Mouse (Mus musculus) WW6 (cell line): ENCODE data around the gene Hps6.

Source experiments
- DNase-seq: peaks from one replicate; pipeline ENCODE4 v3.0.0-alpha.2; 2013; ENCODE audit warnings: low read depth, low spot score

The Hps6 gene

DNA sequence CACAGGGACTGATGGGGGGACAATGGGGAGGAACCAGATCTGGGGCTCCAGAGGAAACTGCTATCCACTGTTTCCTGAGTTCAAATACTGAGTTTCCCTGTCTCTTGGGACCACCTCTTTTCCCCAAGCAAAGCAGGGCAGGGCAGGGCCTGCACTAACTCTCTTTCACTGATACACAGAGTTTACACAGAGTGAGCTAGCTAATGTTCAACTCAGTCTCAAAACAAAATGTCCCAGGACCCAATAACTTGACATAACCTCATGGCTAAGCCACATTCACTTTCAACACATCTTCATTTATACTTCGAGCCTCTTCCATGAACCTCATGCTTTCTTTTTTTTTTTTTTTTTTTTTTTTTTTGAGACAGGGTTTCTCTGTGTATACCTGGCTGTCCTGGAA, 26.3 kb downstream of the Hps6 start:
- DNase-seq, result no peak

DNA sequence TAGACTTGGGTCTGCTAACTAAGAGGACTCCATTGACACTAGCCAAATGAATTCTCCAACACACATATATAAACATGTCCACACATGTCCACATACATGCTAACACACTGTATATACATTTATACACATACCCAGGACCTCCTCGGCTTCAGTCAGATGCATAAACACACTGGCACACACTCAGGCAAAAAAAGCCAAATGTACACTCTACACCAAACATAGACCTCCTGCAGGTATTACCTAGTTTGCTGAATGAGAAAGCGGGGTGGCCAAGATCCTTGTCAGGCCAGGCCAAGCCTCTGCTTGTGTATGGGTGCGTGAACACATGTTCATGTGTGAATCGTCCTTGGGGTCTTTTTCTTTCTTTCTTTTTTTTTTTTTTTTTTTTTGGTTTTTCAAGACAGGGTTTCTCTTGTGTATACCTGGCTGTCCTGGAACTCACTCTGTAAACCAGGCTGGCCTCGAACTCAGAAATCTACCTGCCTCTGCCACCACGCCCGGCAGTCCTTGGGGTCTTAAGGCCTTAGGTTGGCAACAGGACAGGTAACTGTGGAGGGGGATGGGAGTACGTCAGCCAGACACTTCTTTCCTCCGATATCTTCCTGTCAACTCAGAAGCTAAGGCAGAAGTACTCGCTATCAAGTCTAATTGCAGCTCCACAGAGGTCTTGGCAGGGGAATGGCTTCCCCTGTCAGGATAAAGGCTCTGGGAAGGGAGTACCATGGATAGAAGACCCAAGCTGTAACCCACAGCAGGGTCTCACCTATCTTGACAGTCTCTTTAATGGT, 27.1 kb downstream of the Hps6 start:
- DNase-seq, result no peak

DNA sequence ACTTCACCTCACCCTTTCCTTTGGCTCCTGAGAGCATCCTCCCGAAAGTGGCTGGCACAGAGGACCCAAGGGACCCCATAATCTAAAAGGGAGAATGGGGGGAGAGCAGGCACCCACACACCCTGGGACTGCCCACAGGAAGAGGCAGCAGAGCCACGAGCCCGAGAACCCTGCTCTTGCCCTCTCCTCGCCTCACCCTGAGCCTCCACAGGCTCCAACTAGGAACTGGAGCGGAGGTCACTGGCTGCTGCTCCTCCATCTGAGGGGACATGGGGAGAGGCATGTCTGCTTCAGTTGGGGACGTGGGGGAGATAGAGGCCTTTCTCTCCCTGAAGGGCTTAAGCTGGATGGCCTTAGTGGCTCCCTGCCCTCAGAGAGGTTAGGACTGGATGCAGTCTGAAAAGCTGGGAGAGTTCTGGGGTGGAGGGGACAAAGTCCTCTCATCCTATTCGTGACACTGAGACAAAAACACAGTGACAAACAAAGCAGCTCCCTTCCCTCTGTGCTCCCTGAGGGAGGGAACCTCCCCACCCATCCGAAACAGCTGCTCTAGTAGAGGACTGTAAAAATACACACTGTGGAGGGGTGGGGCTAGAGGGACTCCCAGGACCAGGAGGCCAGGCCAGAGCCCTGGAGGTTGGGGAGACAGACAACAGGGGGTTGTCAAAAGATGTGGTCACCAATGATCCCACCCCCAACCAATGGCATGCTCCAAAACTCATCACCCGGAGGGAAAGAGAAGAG, 28.6 kb downstream of the Hps6 start:
- no peak for DNase-seq

DNA sequence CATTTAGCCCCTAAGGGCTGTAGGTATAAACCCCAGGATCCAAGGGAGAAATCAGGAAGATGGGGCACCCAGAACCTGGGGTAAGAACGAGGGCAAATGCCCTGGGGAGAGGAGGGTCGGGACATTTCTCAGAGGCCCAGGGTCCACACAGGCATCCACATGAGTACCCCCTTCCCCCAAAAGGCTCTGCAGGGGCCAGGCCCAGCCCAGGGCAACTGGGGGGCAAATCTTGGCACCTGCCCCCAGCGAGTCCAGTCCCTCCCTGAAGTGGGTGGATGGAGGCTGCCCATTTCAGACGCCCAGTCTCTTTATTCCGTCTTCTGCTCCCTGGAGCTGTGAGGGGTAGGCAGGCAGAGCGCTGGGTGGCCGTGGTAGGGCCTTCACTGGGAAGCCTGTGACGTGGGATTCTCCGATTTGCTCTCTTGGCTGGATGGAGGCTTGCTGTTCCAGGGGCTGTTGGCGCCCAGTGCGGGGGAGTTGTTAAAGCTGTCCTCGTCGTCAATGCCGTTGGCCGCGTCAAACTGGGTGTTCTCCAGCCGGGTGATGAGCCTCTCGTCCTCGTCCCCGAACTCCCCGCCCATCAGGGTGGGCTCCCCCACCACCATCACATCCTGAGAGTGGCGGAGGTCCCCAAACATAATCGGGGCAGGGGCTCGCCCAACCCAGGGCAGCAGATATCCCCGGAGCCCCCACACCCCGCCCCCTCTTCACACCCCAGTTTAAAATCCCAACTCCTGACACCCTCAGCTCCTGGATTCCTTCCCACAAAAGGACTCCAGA, 29.6 kb downstream of the Hps6 start:
- no peak for DNase-seq

DNA sequence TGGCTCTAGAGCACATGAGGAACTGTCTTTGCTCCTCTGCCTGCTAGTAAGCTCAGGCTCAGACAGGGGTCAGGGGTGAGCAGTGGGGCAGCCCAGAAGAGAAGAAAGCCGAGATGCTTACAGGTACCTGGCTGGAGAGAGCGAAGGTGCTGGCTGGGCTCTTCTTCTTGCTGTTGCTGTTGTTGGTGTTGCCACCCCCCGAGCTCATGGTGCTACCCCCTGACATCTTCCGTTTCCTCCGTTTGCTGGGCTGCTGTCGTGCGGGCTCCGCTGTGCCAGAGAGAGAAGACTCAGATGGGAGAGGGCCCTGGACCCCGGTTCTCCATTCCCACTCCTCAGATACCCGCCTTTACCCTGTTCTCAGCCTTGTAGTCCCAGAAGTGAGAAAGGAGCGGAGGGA, 30.6 kb downstream of the Hps6 start:
- no peak for DNase-seq

DNA sequence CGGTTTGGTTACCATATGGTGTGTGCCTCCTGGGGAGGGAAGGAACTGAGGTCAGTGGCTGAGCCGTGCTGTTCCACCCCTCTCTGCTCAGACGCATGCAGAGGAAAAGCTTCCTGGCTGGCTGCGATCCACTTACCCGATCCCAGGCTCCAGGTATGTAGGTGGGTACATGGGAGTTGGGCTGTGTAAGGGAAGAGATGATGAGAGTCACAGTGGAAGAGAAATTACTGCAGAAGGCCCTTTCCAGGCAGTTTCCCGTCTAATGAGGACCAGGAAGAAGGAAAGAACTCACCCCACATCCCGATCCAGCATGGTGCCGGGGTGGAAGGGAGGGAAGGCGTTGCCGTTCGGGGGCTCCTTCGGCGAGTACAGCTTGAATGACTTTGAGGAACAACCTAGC, 32.7 kb downstream of the Hps6 start:
- DNase-seq, result no peak

DNA sequence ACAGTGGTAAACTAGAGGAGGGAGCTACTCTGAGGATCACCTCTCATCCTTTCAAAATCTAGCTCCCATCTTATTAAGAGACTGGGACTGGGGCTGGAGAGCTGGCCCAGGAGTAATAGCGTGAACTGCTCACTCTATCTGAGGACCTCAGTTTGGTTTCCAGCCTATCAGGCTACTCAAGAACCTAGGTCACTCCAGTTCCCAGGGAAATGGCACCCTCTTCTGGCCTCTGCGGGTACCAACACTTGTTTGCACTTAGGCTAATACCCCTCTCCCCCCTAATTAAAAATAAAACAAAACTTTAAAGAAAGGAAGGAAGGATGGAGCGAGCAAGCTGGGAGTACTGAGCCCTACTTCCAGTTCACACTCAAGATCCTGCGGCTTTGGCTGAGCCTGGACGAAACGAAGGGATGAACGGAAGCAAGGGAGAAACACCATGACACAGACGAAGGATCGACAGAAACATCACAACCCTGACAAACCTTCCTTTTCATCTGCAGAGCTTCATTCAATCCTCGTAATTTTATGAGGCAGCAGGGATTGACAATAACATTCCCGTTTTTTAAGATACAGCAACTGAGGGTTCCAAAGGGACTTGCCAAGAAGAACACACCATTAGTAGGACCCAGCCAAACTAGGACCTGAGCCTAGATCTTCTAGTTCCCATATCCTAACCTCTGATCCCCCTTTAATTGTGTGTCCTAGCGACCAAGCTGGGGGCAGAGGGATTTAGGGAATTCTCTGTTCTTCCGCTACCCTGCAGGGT, 33.4 kb downstream of the Hps6 start:
- no peak for DNase-seq

DNA sequence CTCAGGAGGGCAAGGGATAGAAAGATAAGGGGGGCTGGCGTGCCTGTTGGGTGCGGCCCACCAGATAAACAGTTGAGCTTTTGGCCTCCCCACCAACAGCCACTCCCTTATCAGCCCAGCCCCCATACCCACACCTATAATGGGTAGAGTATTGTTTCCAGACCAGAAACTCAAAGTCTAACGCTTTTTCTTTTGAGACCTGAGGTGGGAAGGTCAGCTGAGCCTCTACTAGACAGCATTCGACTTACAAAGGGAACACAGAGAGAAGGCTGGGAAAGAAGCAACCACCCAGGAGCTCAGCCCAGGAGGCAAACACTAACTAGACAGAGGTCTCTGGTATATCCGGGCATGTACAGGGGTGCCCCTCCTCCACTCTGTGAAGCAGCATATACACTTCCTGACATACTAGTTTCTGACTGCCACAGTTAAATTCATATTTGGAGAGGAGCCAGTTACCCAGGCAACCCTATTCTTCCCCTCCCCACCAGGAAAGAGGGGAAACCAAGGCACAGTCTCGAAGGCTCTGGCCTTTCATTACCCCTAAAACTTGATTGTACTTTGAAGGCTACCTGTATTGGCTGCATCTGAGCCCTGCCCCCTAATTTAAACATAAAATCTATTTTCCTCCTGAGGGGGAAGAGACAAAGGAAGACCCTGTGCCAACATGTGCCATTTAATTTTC, 34.1 kb downstream of the Hps6 start:
- DNase-seq, result no peak

DNA sequence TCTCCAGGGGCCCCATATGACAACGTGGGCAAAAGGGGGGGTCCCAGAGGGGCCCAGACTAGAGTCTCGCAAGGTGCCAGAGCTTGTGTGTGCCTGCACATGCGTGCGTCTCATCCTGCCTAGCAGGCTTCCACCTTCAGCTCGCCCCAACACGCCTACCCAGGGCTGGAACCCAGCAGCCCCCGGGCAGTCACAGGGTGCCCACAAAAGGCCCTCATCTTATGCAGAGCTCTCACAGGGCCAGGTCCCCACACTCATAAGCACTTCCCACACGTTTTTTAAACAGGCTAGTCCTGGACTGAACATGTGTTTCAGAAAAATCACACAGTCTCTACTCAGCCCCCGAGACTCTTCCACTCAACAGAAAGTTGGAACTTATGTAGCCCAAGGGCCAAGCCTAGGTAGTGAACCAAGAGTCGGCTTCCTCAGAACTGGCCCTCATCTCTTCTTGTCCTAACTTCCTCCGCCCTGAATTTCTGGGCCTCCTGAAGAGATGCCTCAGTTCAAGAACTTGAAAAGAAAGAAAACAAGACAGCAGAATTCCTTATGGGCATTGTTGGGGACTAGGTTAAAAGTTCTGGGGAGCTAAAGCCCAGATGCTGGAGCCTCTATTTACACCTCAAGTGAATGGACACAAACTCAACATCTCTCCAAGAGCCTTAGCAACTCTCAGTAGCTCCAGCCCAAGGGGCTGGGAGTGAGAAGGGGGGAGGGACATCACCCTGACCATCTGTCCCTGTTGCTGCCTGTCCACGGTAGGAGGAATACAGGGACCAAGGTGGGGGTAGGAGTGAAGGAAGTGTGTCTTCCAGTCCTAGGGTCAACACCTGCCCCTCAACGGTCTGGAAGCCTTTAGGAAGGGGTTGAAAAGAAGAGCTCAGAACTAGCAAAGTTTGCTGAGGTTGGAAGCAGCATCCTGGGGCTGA, 34.9 kb downstream of the Hps6 start:
- no peak for DNase-seq

DNA sequence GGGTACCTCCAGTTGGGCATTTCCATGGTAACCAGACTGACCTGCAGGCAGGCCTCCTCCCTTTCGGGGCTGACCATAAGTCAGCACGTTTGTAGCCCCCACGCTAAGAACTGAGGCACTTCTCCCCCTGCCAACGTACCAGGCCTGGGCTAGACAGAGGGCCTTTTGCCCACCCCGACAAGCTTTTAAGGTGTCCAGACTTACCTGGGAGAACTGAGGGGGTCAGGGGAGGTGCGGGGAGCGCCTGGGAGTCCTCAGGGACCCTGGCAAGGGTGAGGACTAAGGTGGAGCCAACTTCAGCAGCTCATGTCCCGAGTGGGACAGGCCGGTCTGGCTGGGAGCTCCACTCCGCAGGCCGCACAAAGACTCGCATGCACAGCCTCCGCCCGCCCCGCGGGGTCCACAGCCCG, 35.5 kb downstream of the Hps6 start:
- DNase-seq, result no peak

DNA sequence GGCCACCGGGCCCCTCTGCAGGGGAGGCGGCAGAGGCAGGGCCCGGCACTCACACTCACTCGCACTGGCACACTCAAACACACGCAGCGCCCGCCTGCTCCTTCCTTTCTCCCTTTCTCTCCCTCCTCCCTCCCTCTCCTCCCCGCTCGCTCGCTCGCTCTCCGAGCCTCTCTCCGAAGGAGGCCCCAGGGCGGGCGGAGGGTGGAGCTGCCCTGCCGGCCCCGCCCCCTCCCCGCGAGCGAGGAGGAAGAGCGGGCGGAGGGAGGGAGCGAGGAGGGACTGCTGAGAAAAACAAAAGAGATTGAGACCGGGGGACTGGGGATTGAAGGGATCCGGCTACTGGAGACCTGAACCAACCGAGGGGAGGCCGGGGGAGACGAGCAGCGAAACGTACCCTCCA, 36.2 kb downstream of the Hps6 start:
- DNase-seq, result peak; percentile 68

DNA sequence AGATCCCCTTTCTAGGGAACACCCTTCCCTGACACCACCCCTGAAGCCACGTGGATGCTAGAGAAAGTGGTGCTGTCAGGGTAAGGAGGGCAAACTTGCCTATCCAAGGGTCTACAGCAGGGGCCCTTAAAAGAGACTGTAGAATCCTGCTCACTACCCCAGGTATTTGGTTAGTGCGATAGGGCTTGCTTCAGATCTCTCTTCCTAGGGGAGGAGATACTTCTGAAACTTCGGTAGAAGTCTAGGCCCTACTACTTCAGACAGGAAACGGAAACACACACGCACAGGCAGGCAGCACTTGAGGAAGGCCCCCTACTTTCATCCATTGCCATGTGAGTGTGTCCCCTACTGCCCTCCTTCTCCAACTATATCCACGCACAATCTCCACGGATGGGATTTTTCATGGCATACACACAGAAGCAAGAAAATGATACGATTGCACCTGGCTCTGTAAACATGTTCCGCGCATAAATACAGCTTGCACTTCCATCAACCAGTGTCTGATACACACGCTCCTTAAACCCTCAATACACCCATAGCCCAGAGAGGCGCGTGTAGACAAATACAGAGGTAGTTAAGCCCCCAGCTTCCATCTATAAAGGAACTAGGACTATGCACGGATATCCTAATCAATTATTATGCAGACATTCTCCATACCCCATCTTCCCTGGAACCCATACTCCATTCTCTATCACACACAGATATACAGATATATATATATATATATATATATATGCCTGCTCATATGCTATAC, 37.0 kb downstream of the Hps6 start:
- no peak for DNase-seq

DNA sequence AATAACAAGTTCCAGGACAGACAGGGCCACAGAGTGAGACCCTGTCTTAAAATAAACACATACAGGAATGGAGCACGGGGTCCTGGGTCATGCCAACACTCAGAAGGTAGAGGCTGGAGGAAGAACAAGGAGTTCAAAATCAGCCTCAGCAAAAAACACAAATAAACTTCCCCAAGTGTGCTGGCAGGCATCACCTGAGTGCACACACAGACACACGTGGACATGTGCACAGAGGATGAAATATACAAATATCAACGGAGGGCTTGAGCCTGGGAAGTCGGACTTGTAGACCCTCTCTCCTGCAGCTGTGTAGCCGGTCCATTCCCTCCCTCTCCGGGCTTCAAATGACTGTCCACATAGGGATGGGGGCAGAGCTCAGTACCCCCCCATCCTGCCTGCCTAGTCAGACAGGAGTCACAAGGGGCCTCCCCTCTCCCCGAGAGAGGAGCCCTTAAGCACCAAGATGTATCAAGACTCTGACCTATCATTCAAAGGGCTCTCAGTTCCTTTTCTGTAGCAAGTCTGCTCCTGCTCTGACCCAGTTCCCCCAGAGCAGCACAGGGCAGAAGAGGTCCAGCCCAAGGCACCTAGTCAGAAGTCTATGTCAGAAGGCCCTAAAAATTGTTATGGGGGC, 38.1 kb downstream of the Hps6 start:
- DNase-seq, result no peak

DNA sequence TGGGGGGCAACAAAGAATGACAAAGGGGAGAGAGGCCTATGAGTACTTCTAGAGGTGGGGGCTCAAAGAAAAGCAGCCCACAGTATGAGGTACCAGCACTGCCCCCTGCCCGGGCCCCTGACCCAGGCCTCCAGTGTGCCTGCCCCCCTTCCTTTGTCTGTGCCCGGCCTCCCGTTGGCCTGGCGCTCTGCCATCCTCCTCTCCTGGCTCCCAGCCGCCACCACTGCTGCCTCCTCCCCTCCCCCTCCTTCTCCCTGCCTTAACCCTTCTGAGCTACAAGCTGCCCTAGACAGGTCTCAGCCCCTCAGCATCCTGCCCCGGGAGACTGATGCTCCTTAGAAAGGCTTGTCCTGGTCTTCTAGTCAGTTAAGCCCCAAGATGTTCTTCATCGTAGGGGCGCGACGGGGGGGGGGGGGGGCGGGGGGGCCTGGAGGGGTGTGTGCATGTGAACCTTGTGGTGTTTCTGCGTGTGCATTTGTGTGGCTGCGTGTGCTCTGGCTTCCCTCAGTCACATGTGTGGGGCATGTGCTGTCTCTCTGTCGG, 38.7 kb downstream of the Hps6 start:
- no peak for DNase-seq

DNA sequence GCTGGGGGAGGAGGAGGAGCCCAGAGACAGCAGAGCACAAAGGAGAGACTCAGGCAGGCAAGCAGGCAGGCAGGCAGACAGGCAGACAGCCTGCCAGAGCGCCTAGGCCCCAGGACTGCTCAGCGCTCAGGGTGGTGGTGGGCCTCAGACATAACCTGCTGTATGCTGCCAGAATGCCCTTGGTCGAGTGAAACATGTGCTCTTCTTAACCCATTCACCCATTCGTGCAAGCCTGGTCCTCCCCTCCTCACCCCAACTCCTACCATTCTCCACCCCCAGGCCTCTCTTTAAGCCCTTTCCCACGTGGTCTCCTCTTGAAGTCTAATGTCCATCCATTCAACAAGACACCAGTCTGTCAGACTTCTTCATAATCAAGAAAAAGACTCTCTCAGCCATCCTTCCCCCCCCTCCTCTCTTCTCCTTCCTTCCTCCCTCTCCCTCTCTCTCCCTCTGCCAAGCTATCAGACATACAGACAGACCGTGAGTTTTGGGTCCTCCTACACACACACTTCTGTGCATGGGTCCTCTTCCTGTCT, 39.2 kb downstream of the Hps6 start:
- DNase-seq, result no peak

DNA sequence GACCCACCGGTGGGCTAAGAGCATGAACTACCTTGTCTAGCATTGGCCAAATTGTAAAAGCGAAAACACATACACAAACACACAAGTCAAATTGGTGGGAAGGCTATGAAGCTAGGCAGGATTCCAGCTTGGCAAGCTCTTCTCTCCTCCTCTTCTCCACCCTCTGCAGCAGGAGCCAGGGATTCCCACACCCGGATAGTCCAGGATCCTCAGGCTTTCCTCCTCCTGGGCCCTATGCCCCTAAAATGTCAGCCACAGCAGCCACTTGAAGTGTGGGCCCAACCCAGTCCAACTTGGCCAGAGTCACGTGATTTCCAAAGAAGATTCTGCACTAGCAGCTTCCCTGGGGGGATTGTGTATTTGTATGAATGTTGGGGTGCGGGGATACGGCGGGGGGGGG, 40.1 kb downstream of the Hps6 start:
- no peak for DNase-seq

DNA sequence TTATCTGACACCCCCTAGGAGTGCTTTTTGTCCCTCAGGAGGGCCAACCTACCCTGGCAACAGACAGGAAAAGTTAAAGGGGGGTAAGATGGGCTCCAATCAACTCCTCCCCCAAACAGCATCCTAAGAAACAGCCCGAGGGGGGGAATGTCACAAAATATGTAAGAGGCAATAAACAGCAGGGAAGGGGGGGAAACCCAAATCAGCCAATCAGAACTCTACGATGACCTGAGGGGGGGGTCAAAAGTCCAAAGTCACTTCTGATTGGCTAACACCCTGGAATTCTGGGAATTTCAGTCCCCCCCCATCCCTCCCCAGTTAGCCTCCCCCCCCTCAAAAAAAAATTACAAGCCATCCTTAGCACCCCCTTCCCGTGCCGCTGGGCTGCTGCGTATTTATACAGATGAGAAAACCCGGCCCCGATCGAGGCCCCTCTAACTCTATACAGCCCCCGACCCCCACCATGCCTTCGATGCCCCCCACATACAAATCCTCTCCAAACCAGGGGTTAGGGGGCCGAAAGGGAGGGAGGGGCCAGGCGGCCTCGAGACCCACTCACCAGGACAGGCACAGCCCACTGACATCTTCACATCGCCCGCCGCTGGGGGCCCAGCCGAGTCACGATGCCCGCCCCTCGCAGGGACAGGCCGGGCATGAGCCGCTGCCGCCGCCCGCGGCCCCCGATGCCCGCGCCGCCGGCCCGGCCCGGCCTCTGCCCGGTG, 41.1 kb downstream of the Hps6 start, which contains the start of gene Pprc1:
Pprc1 (plus strand) TSS at position 616 of the 722 bp plus-strand sequence.
- DNase-seq, result no peak
